Mouse (Mus musculus): Measurements from ENCODE around the gene AI481877. TPM values are rescaled to one million over a fixed set of nuclear protein-coding genes. Genes with fewer than 3 reads are reported as not detected.
A peak's percentile ranks its signal among the peaks of the same experiment; 100 is the strongest.

AI481877 gene
- polyA plus RNA-seq, 1 experiment = not detected

- WGBS = 61% methylated on average over 4 of the region's 4 CpGs
- Histone ChIP-seq H3K4me1 (ENCODE audit: control insufficient read depth, insufficient read depth, low read length) (no peaks in the 10 kb centered on the region), H3K36me3 (ENCODE audit: control insufficient read depth, insufficient read depth, low read length) (no peaks in the 10 kb centered on the region), H3K27me3 (replicated peaks; ENCODE audit: control insufficient read depth, insufficient read depth, low read length) (no peaks in the 10 kb centered on the region), H3K27ac (ENCODE audit: insufficient read depth, low read depth, low read length) (no peak overlapping the region), H3K4me3 (ENCODE audit: insufficient read depth, low read depth, low read length) (no peak overlapping the region)
- DNase-seq = no peak
- TF ChIP-seq POLR2A (IDR thresholded peaks at IDR 0.05; ENCODE audit: low read depth, low read length) (no peak), CTCF (conservative IDR thresholded peaks at IDR 0.05; ENCODE audit: insufficient read depth, insufficient read length, low read depth, low read length) (no peak)
Observed at GRCm38 (mm10) chr4:59175003-59175402, 36.2 kb upstream of the AI481877 start.

GRCm38 (mm10) chr4:59173181-59173922, 34.6 kb upstream of the AI481877 start:
- no peak for DNase-seq
- TF ChIP-seq POLR2A (IDR thresholded peaks at IDR 0.05; ENCODE audit: low read depth, low read length) = no peak
- no peak for TF ChIP-seq CTCF (conservative IDR thresholded peaks at IDR 0.05; ENCODE audit: insufficient read depth, insufficient read length, low read depth, low read length)
- Histone ChIP-seq H3K4me3 (ENCODE audit: insufficient read depth, low read depth, low read length) (no peak overlapping the region), H3K27ac (ENCODE audit: insufficient read depth, low read depth, low read length) (no peak overlapping the region), H3K4me1 (ENCODE audit: control insufficient read depth, insufficient read depth, low read length) (no peaks in the 10 kb centered on the region), H3K36me3 (ENCODE audit: control insufficient read depth, insufficient read depth, low read length) (no peaks in the 10 kb centered on the region), H3K27me3 (replicated peaks; ENCODE audit: control insufficient read depth, insufficient read depth, low read length) (no peaks in the 10 kb centered on the region)
- 61% methylated on average over 2 of the region's 2 CpGs for WGBS

DNA sequence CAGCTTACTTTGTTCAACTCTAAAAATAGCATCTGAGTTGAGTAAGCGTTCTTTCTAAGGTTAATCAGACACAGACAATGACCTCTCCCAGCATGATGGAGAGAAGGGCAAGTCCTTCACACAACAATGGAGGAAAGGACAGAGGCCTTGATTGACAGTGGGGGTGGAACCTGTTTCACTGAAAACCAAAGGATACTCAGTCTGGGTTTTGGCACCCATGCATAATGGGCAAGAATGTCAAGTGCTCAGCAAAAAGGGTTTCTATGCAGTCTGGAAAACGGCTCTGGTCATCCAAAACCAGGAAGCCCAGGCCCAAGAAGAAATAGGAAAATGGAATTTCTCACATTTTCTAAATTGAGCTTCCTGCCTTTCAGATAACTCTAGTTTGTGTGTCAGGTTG, 33.8 kb upstream of the AI481877 start:
- Histone ChIP-seq H3K36me3 (ENCODE audit: control insufficient read depth, insufficient read depth, low read length) (no peaks in the 10 kb centered on the region), H3K27me3 (replicated peaks; ENCODE audit: control insufficient read depth, insufficient read depth, low read length) (no peaks in the 10 kb centered on the region), H3K4me1 (ENCODE audit: control insufficient read depth, insufficient read depth, low read length) (no peaks in the 10 kb centered on the region), H3K4me3 (ENCODE audit: insufficient read depth, low read depth, low read length) (no peak overlapping the region), H3K27ac (ENCODE audit: insufficient read depth, low read depth, low read length) (no peak overlapping the region)
- WGBS = 33% methylated on average over 2 of the region's 2 CpGs
- TF ChIP-seq POLR2A (IDR thresholded peaks at IDR 0.05; ENCODE audit: low read depth, low read length) = no peak
- no peak for TF ChIP-seq CTCF (conservative IDR thresholded peaks at IDR 0.05; ENCODE audit: insufficient read depth, insufficient read length, low read depth, low read length)
- peak; percentile 53 for DNase-seq

GRCm38 (mm10) chr4:59169981-59170380, 31.2 kb upstream of the AI481877 start:
- H3K27ac ChIP-seq (ENCODE audit: insufficient read depth, low read depth, low read length) = no peak overlapping the region
- no peak overlapping the region for H3K4me3 ChIP-seq (ENCODE audit: insufficient read depth, low read depth, low read length)
- TF ChIP-seq CTCF (conservative IDR thresholded peaks at IDR 0.05; ENCODE audit: insufficient read depth, insufficient read length, low read depth, low read length) = no peak
- H3K4me1 ChIP-seq (ENCODE audit: control insufficient read depth, insufficient read depth, low read length) = no peaks in the 10 kb centered on the region
- no peaks in the 10 kb centered on the region for H3K36me3 ChIP-seq (ENCODE audit: control insufficient read depth, insufficient read depth, low read length)
- H3K27me3 ChIP-seq (replicated peaks; ENCODE audit: control insufficient read depth, insufficient read depth, low read length) = no peaks in the 10 kb centered on the region
- 69% methylated on average over 5 of the region's 5 CpGs for WGBS
- no peak for DNase-seq

- no peaks in the 10 kb centered on the region for H3K4me1 ChIP-seq (ENCODE audit: control insufficient read depth, insufficient read depth, low read length)
- 91% methylated on average over 2 of the region's 2 CpGs for WGBS
- no peak overlapping the region for H3K4me3 ChIP-seq (ENCODE audit: insufficient read depth, low read depth, low read length)
- no peaks in the 10 kb centered on the region for H3K27me3 ChIP-seq (replicated peaks; ENCODE audit: control insufficient read depth, insufficient read depth, low read length)
- DNase-seq = no peak
- no peaks in the 10 kb centered on the region for H3K36me3 ChIP-seq (ENCODE audit: control insufficient read depth, insufficient read depth, low read length)
- no peak overlapping the region for H3K27ac ChIP-seq (ENCODE audit: insufficient read depth, low read depth, low read length)
- TF ChIP-seq CTCF (conservative IDR thresholded peaks at IDR 0.05; ENCODE audit: insufficient read depth, insufficient read length, low read depth, low read length) (no peak), POLR2A (IDR thresholded peaks at IDR 0.05; ENCODE audit: low read depth, low read length) (no peak)
Observed at GRCm38 (mm10) chr4:59167251-59167847, 28.6 kb upstream of the AI481877 start.

DNA sequence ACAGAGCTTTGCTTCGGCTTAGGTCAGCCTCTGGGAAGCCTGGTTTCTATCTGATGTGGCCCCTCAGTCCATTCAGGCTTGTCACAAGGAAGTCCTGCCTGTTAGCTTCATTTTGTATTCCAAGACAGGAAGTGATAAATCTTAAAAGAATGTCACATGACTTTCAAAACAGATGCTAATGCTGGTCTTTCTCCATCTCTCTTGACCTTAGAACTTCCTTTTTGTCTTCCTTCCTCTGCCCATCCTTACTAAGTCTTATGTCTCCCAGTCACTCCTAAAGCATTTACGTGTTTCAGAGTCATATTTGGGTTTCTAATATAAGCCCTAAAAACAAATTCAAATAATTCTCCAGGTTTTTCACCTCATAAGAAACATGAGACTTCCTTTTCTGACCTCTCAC, 25.3 kb upstream of the AI481877 start:
- no peak for TF ChIP-seq POLR2A (IDR thresholded peaks at IDR 0.05; ENCODE audit: low read depth, low read length)
- TF ChIP-seq CTCF (conservative IDR thresholded peaks at IDR 0.05; ENCODE audit: insufficient read depth, insufficient read length, low read depth, low read length) = no peak
- no peaks in the 10 kb centered on the region for H3K27me3 ChIP-seq (replicated peaks; ENCODE audit: control insufficient read depth, insufficient read depth, low read length)
- H3K27ac ChIP-seq (ENCODE audit: insufficient read depth, low read depth, low read length) = no peak overlapping the region
- 69% methylated on average over 2 of the region's 2 CpGs for WGBS
- DNase-seq = no peak
- H3K36me3 ChIP-seq (ENCODE audit: control insufficient read depth, insufficient read depth, low read length) = no peaks in the 10 kb centered on the region
- H3K4me1 ChIP-seq (ENCODE audit: control insufficient read depth, insufficient read depth, low read length) = no peaks in the 10 kb centered on the region
- H3K4me3 ChIP-seq (ENCODE audit: insufficient read depth, low read depth, low read length) = no peak overlapping the region

GRCm38 (mm10) chr4:59160959-59161670, 22.3 kb upstream of the AI481877 start:
- Histone ChIP-seq H3K4me3 (ENCODE audit: insufficient read depth, low read depth, low read length) (no peak overlapping the region), H3K4me1 (ENCODE audit: control insufficient read depth, insufficient read depth, low read length) (no peaks in the 10 kb centered on the region), H3K27me3 (replicated peaks; ENCODE audit: control insufficient read depth, insufficient read depth, low read length) (no peaks in the 10 kb centered on the region), H3K36me3 (ENCODE audit: control insufficient read depth, insufficient read depth, low read length) (no peaks in the 10 kb centered on the region), H3K27ac (ENCODE audit: insufficient read depth, low read depth, low read length) (no peak overlapping the region)
- TF ChIP-seq POLR2A (IDR thresholded peaks at IDR 0.05; ENCODE audit: low read depth, low read length) (no peak), CTCF (conservative IDR thresholded peaks at IDR 0.05; ENCODE audit: insufficient read depth, insufficient read length, low read depth, low read length) (no peak)
- DNase-seq = no peak
- WGBS = 68% methylated on average over 8 of the region's 8 CpGs
